Mouse (Mus musculus) liver, embryonic 11.5 days (tissue): ENCODE results near the gene Sept1. TPM values are rescaled to one million over a fixed set of nuclear protein-coding genes. Genes with fewer than 3 reads are reported as not detected.
A peak's percentile ranks its signal among the peaks of the same experiment; 100 is the strongest.
"Not testable (repeated sequence)": the region's sequence is repeated elsewhere in the genome, so short reads cannot be mapped to it uniquely, and the experiment has no call there.

Experiments
- ATAC-seq: fragments of 200-750 bp; cut with Nextera tagmentation; replicated peaks from 2 replicates; pipeline ENCODE4 v1.8.0; 2017; ENCODE audit warnings: moderate number of reproducible peaks, mild to moderate bottlenecking, moderate TSS enrichment, moderate library complexity; ENCODE audit not compliant: low FRiP score
- DNase-seq: peaks from one replicate; pipeline ENCODE4 v3.0.0-alpha.2; 2017; ENCODE audit warnings: low spot score
- H3K27ac ChIP-seq: fragments of 300-500 bp; sonication (generic); 2 replicates; pipeline ENCODE4 v1.5.1; 2014; ENCODE audit warnings: mild to moderate bottlenecking, low read depth, low read length, control low read depth
- H3K27me3 ChIP-seq: fragments of 300-500 bp; sonication (generic); replicated peaks from 2 replicates; pipeline ENCODE4 v1.6.1; 2014; ENCODE audit warnings: low read length, mixed read lengths; ENCODE audit not compliant: control insufficient read depth, insufficient read depth
- H3K36me3 ChIP-seq: fragments of 300-500 bp; sonication (generic); 2 replicates; pipeline ENCODE4 v1.6.1; 2014; ENCODE audit warnings: mild to moderate bottlenecking, low read length, moderate library complexity, mixed read lengths; ENCODE audit not compliant: control insufficient read depth, insufficient read depth
- H3K4me1 ChIP-seq: fragments of 300-500 bp; sonication (generic); replicated peaks from 2 replicates; pipeline ENCODE4 v1.6.1; 2014; ENCODE audit warnings: low read length, mixed read lengths; ENCODE audit not compliant: control insufficient read depth, insufficient read depth
- H3K4me2 ChIP-seq: fragments of 300-500 bp; sonication (generic); 2 replicates; pipeline ENCODE4 v1.6.1; 2014; ENCODE audit warnings: mild to moderate bottlenecking, control low read depth, moderate library complexity
- H3K4me3 ChIP-seq: fragments of 300-500 bp; sonication (generic); 2 replicates; pipeline ENCODE4 v1.5.1; 2014; ENCODE audit warnings: low read depth, low read length, control low read depth
- H3K9ac ChIP-seq: fragments of 300-500 bp; sonication (generic); 2 replicates; pipeline ENCODE4 v1.6.1; 2014; ENCODE audit warnings: low read depth, low read length, control low read depth
- H3K9me3 ChIP-seq: fragments of 300-500 bp; sonication (generic); 2 replicates; pipeline ENCODE4 v1.6.1; 2016; ENCODE audit warnings: low read length, inconsistent platforms, mixed read lengths; ENCODE audit not compliant: control insufficient read depth
- WGBS: fragments of 180-500 bp; shearing (Covaris S2); extraction: QIAGEN DNeasy Blood & Tissue Kit; methylation state at CpG from one replicate; pipeline ENCODE4 v1.1.7; 2014; 5-methylcytosine and 5-hydroxymethylcytosine counted together
- polyA plus RNA-seq: library from polyadenylated mRNA; unstranded; fragments of >200 nt; fragmentation: Nextera tagmentation; extraction: Ambion mirVana; gene quantifications from 2 replicates; pipeline ENCODE4 v1.2.1, GENCODE M21; 2014

The Sept1 gene
- polyA plus RNA-seq, 1 experiment from 2014 or later = 17.5 TPM

- 81% methylated on average over 5 of the region's 5 CpGs for WGBS
- H3K27ac ChIP-seq = no peak overlapping the region
Measured at GRCm38 (mm10) chr7:127256518-127256917, 23.6 kb upstream of the Sept1 start.

GRCm38 (mm10) chr7:127255965-127256364, 23.0 kb upstream of the Sept1 start:
- peaks cover 13% of the 10 kb centered on the region for H3K36me3 ChIP-seq
- H3K4me3 ChIP-seq = no peak overlapping the region
- H3K27ac ChIP-seq = peak overlapping the region; percentile 34; the same call in 1 of the 2 replicates
- peaks cover 37% of the 10 kb centered on the region for H3K4me1 ChIP-seq
- no peak overlapping the region for H3K4me2 ChIP-seq
- H3K9me3 ChIP-seq = no peaks in the 10 kb centered on the region
- H3K9ac ChIP-seq = no peak overlapping the region
- H3K27me3 ChIP-seq = no peaks in the 10 kb centered on the region
- ATAC-seq = no peak
- no peak for DNase-seq
- 69% methylated on average over 2 of the region's 2 CpGs for WGBS

More at GRCm38 (mm10) chr7:127256518-127256917, 23.6 kb upstream of the Sept1 start:
- Histone ChIP-seq H3K27me3 (no peaks in the 10 kb centered on the region), H3K9me3 (no peaks in the 10 kb centered on the region), H3K4me2 (no peak overlapping the region), H3K4me1 (peaks cover 43% of the 10 kb centered on the region), H3K4me3 (no peak overlapping the region), H3K36me3 (peaks cover 13% of the 10 kb centered on the region), H3K9ac (no peak overlapping the region)
- DNase-seq = no peak
- ATAC-seq = no peak

GRCm38 (mm10) chr7:127255008-127255407, 22.1 kb upstream of the Sept1 start:
- peak overlapping the region; percentile 88 for H3K27ac ChIP-seq
- no peaks in the 10 kb centered on the region for H3K9me3 ChIP-seq
- peaks cover 13% of the 10 kb centered on the region for H3K36me3 ChIP-seq
- H3K27me3 ChIP-seq = no peaks in the 10 kb centered on the region
- peak overlapping the region; percentile 87 for H3K4me2 ChIP-seq
- H3K4me3 ChIP-seq = peak overlapping the region; percentile 49
- WGBS = 18% methylated on average over 4 of the region's 4 CpGs
- no peak for ATAC-seq
- peaks cover 37% of the 10 kb centered on the region for H3K4me1 ChIP-seq
- no peak for DNase-seq
- peak overlapping the region; percentile 75 for H3K9ac ChIP-seq

GRCm38 (mm10) chr7:127253821-127254769, 21.2 kb upstream of the Sept1 start:
- no peaks in the 10 kb centered on the region for H3K9me3 ChIP-seq
- peak overlapping the region; percentile 87 for H3K4me2 ChIP-seq
- peak overlapping the region; percentile 49 for H3K4me3 ChIP-seq
- DNase-seq (peak; percentile 88), ATAC-seq (peak; percentile 89)
- peaks cover 32% of the 10 kb centered on the region for H3K4me1 ChIP-seq
- no peaks in the 10 kb centered on the region for H3K27me3 ChIP-seq
- peaks cover 13% of the 10 kb centered on the region for H3K36me3 ChIP-seq
- under 1% methylated on average over 131 of the region's 136 CpGs for WGBS
- peak overlapping the region; percentile 75 for H3K9ac ChIP-seq
- H3K27ac ChIP-seq = peak overlapping the region; percentile 88

- peak overlapping the region; percentile 88 for H3K27ac ChIP-seq
- 77% methylated on average over 6 of the region's 6 CpGs for WGBS
- H3K27me3 ChIP-seq = no peaks in the 10 kb centered on the region
- H3K4me2 ChIP-seq = peak overlapping the region; percentile 87
- peaks cover 26% of the 10 kb centered on the region for H3K4me1 ChIP-seq
- H3K36me3 ChIP-seq = peaks cover 14% of the 10 kb centered on the region
- H3K9ac ChIP-seq = peak overlapping the region; percentile 75
- no peaks in the 10 kb centered on the region for H3K9me3 ChIP-seq
- no peak for DNase-seq
- peak overlapping the region; percentile 49 for H3K4me3 ChIP-seq
- ATAC-seq = no peak
Measured at GRCm38 (mm10) chr7:127253341-127253740, 20.4 kb upstream of the Sept1 start.

GRCm38 (mm10) chr7:127252414-127252813, 19.5 kb upstream of the Sept1 start:
- no peak overlapping the region for H3K4me3 ChIP-seq
- no peak for ATAC-seq
- peaks cover 13% of the 10 kb centered on the region for H3K36me3 ChIP-seq
- no peak for DNase-seq
- H3K27ac ChIP-seq = peak overlapping the region; percentile 32; the same call in 1 of the 2 replicates
- peaks cover 26% of the 10 kb centered on the region for H3K4me1 ChIP-seq
- H3K27me3 ChIP-seq = no peaks in the 10 kb centered on the region
- H3K9me3 ChIP-seq = no peaks in the 10 kb centered on the region
- no peak overlapping the region for H3K4me2 ChIP-seq
- 81% methylated on average over 2 of the region's 2 CpGs for WGBS
- no peak overlapping the region for H3K9ac ChIP-seq

- H3K4me2 ChIP-seq, H3K27me3 ChIP-seq, H3K9me3 ChIP-seq, DNase-seq, H3K4me3 ChIP-seq, ATAC-seq, H3K27ac ChIP-seq, H3K9ac ChIP-seq: not testable (repeated sequence)
- H3K4me1 ChIP-seq = peaks cover 33% of the 10 kb centered on the region
- 89% methylated on average over 8 of the region's 8 CpGs for WGBS
- H3K36me3 ChIP-seq = peaks cover 12% of the 10 kb centered on the region
Measured at GRCm38 (mm10) chr7:127250511-127250910, 17.6 kb upstream of the Sept1 start.

GRCm38 (mm10) chr7:127244658-127245510, 12.0 kb upstream of the Sept1 start:
- H3K4me2 ChIP-seq = peak overlapping the region; percentile 94
- H3K9ac ChIP-seq = peak overlapping the region; percentile 96
- no peaks in the 10 kb centered on the region for H3K9me3 ChIP-seq
- peaks cover 30% of the 10 kb centered on the region for H3K4me1 ChIP-seq
- H3K4me3 ChIP-seq = peak overlapping the region; percentile 80
- peak overlapping the region; percentile 92 for H3K27ac ChIP-seq
- no peak for DNase-seq
- peaks cover 12% of the 10 kb centered on the region for H3K36me3 ChIP-seq
- no peaks in the 10 kb centered on the region for H3K27me3 ChIP-seq
- WGBS = 12% methylated on average over 33 of the region's 33 CpGs
- peak; percentile 67 for ATAC-seq
